Mouse (Mus musculus): ENCODE measurements around the gene Hipk2.
A peak's percentile ranks its signal among the peaks of the same experiment; 100 is the strongest.

The Hipk2 gene

DNA sequence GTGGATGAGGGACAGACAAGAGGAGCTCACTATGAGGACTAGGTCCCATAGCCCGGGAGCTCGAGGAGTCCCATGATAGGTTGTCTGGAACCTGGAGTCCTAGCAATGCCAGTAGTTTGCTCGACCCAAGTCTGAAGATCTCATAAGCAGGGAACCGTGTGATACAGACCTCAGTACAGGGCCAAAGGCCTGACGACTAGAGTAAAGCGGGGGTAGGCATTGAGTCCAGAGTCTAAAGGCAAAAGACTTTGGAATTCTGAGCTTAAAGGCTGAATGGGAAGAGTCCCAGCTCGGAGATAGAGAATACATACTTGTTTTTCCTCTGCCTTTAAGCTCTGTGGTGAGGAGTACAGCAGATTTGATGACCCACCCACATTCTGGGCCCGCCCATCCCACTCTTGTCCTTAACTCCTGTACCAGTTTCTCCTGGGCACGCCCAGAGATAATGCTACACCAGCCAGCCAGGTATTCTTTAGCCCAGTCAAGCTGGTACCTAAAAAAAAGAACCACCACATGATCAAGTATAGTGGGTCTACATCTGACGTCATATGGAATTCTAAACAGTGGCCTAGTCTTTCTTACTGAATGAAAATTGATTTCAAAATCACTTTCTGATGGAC lies 27.0 kb upstream of the Hipk2 start:
- no peak for DNase-seq (ENCODE audit: extremely low read depth, low read depth, low spot score)

DNA sequence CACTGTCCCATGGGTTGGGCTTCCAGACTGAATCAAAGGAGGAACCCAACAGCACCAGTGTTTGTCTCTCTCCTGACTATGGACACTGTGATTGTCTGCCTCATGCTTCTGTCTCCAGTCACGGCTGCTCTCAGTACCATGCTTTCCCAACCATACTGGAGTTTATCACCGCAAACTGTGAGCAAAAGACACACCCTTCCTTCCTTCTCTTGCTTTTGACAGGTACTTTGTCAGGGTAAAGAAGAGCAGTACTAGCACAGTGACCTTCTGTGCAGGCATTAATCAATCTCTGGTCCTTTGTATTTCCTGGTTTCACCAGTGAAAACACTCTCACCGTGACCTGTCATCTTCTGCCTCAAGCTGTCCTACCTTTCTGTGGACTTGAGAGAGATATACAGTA lies 25.7 kb upstream of the Hipk2 start:
- DNase-seq (ENCODE audit: extremely low read depth, low read depth, low spot score), result no peak

DNA sequence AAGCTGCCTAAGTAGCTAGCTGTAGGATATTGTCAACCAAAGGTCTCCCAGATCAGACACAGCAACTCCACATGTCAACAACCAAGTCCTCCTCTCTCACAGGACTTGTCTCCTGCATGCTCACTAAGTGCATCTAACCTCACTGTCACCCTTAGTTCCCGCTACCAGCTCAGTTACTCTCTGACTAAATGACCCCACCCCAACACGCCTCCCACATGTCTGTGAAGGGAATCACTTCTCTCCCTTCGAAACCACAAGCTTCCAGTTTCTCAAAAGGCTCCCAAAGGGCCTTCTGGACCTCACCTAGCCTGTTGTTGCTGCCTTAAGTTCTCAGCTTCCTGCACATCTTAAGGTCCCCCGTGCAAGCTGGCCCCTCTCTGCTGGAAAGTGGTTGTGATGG lies 25.2 kb upstream of the Hipk2 start:
- DNase-seq (ENCODE audit: extremely low read depth, low read depth, low spot score), result no peak

DNA sequence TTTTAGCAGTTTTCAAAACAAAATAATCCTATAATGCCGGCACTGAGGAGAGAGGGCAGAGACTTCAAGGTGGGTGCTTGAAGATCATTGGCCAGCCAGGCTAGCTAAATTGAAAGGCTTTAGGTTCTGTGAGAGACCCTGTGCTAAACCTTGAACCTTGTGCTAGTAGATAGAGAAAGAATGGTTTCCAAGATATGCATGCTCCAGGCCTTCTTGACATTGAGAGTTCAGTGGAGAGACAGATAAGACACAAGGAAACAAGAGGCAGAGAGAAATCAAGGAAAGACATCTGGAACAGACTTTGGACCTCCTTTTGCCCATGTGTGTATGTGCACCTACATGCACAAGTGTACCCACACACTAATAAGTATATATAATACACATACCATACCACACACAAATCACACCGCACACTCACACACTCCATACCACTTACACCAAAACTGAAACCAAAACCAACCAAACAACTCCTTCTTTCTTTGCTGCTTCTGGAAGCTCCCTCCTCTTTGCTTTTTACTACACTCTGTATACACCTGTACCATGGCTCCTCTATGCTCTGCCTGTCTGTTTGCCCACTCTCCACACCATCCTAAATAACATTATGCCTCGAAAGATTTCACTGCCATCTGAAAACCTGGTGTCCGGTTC lies 24.6 kb upstream of the Hipk2 start:
- no peak for DNase-seq (ENCODE audit: extremely low read depth, low read depth, low spot score)

DNA sequence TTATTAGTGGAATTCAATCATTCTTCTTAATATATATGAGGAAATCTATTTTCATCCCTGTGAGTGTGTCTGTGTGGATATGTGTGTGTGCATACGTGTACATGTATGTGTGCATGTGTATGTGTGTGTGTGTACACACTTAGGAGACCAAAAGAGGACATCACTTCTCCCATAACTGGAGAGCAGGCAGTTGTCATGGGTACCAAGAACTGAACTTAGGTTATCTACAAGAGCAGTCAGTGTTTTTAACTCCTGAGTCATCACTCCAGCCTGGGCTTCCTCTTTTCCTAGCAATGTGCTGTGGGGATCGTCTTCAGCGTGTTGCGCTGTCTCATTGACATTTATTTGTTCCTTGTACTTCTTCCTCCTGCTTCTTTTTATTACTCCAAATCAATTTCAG lies 24.1 kb upstream of the Hipk2 start:
- DNase-seq (ENCODE audit: extremely low read depth, low read depth, low spot score), result no peak

DNA sequence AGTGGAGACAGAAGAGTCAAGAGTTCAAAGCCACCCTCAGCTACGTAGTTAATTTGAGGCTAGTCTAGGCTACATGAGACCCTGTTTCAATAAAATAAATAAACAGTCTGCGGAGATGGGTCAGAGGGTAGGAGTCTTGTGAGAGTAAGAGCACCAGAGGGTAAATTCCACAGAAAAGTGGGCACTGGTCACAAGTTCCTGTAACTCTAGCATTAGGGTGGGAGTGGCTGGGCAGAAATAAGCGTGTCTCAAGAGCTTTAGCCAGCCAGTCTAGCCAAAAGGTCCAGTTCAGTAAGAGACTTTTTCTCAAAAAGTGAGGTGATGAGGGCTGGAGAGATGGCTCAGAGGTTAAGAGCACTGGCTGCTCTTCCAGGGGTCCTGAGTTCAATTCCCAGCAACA lies 17.6 kb upstream of the Hipk2 start:
- no peak for DNase-seq (ENCODE audit: extremely low read depth, low read depth, low spot score)

DNA sequence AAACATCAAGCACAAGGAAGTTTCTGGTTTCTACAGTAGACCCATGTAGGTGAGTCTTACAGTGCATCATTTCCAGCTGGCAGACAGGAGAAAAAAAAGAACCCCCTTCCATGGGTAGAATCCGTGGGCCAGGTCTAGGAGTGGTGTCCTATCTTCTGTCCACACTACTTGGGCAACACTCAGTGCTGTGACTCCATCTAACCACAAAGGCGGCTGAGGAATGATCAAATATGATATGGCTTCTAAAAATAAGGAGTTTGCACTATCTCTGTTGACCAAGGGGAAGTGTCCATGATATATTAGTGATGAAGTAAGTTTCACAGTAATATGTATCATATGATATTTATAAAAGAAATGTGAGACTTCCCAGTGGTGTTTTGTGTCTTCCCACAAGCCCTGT lies 16.1 kb upstream of the Hipk2 start:
- DNase-seq (ENCODE audit: extremely low read depth, low read depth, low spot score), result no peak

DNA sequence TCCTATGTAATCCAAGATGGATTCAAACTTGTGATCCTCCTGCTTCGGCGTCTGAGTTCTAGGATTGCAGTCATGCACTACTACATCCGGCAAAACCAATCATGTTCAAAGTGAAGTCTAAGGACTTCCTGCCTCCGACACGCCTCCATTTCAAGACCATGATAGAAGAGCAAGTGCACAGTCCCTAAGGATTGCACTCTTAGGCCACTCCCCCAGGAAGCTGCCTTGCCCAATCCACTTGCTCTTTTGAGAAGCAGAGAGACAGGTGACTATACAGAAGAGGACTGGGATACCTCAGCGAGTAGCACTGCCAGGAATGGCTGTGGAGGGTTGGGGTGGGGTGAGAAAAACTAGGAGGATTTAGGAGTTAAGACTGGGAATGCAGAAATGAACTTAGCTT lies 13.2 kb upstream of the Hipk2 start:
- DNase-seq (ENCODE audit: extremely low read depth, low read depth, low spot score), result no peak

DNA sequence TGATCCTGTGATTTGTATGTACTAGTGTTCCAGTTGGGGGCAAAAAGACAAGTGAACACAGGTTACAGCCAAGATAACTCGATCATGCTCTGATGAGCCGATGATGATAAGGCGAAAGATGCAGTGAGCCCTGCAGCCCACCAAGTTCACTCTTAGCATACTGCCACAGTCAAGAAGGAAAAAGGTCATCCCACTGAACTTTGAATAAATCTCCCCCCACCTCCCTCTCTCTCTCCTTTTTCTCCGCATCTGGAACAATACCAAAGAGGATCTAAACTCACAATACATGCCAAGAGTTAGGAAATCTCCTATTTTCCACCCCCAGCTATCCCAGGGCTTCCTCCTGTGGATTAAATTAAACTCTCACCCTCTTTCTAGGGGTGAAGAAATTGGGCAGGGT lies 11.5 kb upstream of the Hipk2 start:
- no peak for DNase-seq (ENCODE audit: extremely low read depth, low read depth, low spot score)

DNA sequence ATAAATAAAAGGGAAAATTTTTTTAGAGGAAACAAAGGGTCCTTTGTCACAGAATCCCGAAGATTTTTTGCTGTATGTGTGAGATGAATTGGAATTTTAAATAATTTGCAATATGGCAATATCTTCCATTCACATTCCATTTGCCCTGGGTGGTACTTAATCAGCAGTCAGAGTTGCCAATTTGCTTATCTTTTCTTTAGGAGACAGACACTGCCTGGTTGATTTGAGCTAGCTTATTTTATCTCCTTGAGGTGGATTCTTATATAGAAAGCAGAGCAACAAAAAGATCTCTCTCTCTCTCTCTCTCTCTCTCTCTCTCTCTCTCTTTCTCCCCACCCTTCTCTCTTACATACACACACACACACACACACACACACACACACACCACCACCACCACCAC lies 9.2 kb upstream of the Hipk2 start:
- DNase-seq (ENCODE audit: extremely low read depth, low read depth, low spot score), result no peak

DNA sequence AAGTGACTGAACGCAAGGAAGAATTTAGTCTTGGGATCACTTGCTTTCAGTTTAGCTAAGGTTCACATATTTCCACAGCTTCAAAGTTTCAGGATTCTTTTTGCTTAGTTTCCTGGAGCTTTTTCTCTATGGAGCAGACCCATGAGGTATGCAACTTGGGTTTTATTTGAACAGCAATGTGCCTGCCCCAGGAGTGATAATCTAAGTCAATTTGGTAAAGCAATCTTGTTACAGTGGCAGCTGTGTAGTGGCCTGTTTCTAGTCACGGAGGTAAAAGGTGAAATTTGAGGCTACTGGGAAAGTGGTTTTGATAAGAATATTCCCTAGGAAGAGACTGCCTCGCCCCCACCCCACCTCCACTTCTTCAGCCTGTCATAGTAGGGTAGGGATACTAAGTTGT lies 8.5 kb upstream of the Hipk2 start:
- DNase-seq (ENCODE audit: extremely low read depth, low read depth, low spot score), result no peak

DNA sequence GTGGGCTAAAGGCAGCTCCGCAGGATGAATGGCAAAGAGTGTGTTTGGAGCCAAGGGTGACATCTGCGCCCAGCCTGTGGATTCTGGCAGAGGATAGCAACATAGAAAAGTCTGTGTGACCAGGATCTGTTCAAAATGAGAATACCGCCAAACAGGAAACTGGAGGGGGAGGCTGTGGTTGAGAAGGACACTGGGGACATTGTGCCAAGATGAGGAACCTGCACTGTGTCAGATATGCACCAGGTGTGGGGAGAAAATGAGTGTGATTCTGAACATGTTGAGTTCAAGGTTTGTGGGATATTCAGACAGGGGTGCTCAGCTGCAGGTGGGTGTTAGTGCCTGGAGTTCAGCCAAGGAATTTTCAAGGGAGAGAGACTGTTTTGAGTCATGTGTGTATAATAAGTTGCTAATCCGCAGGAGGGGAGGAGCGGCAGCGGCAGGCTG lies 6.8 kb upstream of the Hipk2 start:
- DNase-seq (ENCODE audit: extremely low read depth, low read depth, low spot score), result no peak

DNA sequence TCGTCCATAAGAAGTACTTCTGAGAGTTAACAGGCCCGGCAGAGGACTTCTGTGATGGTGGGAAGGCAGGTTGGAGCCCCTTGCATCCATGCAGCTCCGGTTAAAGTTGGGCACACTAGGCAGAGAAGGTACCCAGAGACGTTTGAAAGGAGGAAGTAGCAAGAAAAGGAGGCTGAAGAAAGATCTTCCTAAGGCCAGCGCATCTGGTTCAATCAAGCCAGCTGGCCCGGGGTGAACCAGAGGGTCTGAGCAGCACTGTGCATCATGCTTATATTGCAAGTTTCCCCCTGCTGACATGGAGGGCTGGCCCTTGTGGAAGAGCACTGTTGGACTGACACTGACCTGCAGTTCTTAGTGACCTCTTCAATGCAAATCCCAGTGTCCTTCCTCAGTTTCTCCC lies 6.0 kb upstream of the Hipk2 start:
- DNase-seq (ENCODE audit: extremely low read depth, low read depth, low spot score), result no peak

DNA sequence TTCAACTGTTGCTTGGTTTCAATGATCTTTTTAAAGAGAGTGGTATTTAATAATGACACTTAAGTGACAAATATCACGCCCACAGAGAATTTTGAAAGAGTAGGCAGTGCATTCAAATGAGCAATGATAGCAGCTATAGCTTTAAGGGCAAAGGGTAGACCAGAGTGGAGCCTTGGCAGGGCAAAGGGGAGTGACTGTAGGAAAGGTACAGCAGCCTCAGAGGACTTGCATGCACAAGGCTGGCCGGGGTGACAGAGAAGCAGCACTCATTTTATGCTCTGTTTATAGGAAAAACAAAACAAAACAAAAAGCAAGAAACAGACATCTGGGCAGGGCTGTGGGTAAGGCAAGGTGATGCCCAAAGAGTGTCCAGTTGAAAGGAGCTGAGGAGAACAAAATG lies 5.5 kb upstream of the Hipk2 start:
- DNase-seq (ENCODE audit: extremely low read depth, low read depth, low spot score), result no peak

DNA sequence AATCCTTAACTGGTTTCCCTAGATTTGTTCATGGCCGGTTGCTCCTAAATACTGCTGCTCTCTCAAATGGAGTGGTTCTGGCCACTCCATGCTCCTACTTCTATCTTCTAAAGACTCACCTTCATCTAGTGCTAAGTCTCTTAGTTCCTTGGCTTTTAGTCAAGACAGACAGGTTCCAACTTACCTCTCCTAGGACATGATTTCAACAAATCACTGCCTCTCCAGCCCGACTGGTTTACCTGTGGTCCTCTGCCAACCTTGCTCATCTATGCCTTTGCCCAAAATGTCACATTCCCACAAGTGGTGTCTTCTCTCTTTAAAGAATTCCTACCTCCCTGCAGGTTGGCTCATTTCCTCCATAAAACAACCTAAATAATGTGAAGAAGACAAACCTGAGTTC lies 1.7 kb upstream of the Hipk2 start:
- peak; percentile 96 for DNase-seq (ENCODE audit: extremely low read depth, low read depth, low spot score)

DNA sequence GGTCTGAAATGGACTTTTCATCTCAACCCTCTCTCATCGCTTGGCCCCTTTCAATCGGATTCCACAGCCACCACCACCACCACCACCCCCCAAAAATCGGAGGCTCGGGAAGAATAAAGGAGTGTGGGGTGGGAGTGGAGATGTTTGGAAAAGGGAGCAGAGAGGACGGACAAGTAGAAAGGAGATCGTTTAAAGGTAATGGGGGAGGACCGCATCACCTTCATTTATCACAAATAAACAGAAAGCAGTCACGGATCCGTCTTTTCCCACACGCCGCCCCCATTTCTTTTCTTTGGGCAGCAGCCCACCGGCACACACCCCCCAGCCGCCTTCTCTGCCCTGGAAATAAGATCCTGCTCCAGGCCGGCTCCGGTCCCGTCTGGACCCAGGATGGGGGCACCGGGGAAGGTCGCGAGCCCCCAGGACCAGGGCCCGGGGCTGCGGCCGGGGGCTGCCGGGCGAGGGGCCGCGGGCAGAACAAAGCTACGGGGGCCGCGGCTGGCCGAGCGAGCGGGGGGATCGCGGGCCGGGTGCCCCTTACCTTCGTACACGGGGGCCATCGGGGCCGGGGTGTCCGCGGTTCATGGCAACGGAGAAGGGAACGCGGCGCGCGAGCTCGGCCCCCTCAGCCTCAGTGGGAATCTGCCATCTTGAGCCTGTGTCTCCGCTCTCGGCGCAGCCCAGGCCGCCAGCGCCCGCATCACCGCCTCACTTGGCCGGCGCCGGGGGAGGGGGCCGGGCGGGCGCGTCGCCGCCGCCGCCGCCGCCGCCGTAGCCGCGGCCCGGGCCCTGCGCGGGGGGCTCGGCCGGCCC lies 501 bp downstream of the Hipk2 start, which contains the start of gene Tbxas1:
TSS of gene Tbxas1 (plus strand) at position 147 of the 813 bp plus-strand sequence.
- no peak for DNase-seq (ENCODE audit: extremely low read depth, low read depth, low spot score)

DNA sequence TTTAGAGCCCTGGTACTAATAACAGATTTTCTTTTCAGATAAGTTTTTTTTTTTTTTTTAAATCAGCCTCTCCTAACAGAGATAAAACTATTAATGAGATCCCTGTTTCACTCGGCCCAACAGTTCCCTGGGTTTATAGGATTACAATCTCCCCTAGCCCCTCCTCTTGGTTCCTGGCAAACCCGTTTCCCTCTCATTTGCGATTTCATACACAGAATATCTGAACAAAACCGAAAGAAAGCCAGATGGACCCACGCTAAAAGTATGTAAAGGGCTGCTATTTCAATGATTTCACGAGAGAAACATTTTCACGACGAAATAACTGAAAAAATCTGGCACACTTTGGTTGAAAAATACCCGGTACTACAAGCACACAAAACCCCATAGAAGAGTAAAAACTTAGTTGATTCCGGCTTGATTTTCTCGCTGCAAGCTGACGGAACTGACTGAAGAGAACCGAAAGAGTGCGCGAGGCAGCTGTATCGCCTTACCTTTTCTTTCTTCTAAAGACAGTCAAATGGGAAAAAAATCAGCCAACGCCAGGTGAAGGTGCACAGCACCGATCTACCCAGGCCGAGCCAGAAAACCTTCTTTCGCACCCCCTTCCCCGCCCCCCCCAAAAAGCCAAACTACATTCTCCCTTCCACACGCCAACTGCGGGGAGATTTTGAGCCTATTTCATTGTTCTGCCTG lies 1.3 kb downstream of the Hipk2 start:
- no peak for DNase-seq (ENCODE audit: extremely low read depth, low read depth, low spot score)

DNA sequence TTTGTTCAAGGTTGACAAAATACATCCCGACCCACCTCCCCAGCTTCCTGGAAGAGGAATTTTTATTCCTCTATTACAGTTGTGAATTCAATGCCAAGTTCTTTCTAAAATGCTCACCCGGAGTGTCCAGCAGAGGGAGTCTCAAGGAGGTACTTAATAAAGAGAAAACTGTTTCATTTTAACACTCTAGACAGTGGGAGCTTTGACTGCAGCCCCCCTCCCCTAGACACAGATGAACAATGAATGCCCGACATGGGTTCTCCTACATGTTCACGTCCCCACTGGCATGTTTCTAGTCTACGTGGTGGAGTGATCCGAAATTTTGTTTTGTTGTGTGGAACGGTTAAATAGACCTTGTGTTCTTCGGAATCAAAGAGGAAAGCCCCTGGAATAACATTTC lies 1.9 kb downstream of the Hipk2 start:
- DNase-seq (ENCODE audit: extremely low read depth, low read depth, low spot score), result no peak

DNA sequence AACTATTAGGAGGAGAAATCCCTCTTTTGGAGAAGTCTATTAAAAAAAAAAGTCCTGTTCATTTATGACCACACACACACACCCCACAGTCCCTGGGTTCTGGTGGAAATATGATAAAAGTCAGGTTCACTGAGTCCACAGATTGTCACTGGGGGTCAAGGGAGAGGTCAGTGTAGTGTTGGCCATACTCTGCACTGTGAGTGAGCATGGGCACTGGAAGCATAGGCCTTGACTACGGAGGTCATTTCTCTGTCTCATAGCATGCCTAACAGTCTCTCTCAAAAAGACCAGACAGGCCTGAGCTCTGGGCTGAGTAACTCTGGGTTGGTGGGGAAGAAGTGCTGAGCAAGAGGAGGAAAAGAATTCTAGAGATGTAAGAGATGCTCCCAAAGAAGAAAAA lies 2.6 kb downstream of the Hipk2 start:
- DNase-seq (ENCODE audit: extremely low read depth, low read depth, low spot score), result no peak

DNA sequence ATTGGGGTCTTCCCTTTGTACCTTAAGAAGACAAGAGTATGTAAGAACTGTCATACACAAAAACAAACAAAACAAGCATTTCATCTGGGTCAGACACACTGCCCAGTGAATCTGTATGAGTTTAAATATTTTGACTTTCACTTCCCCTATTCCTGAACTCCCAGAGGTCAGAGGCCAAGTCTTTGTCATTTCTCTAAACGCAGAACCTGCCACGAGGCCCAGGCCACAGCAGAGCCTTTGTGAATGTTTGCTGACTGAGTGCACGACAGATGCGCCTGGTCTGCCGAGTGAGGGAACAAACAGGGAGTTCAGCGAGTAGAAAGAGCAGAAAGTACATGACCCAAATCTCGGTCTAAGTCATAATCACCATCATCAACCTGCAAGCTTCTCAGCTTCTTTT lies 4.9 kb downstream of the Hipk2 start:
- DNase-seq (ENCODE audit: extremely low read depth, low read depth, low spot score), result no peak

DNA sequence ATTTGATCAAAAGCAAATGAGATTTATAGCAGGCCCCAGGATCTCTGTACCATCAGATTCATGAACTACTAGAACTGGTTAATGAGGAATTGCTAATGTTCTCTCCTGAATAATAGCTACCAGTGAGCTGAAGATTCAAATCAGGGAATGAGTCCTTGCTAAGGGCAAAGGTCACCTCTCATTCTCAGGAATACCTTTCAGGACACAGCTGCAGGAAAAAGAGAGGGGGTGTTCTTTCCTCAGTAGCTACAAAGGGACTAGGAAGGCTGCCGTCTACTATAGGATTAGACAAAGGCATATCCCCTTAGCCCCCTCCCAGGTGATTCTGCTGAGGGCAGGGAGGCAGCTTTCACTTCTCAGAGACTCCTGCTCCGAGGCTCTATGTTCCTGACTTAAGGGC lies 5.9 kb downstream of the Hipk2 start:
- no peak for DNase-seq (ENCODE audit: extremely low read depth, low read depth, low spot score)

DNA sequence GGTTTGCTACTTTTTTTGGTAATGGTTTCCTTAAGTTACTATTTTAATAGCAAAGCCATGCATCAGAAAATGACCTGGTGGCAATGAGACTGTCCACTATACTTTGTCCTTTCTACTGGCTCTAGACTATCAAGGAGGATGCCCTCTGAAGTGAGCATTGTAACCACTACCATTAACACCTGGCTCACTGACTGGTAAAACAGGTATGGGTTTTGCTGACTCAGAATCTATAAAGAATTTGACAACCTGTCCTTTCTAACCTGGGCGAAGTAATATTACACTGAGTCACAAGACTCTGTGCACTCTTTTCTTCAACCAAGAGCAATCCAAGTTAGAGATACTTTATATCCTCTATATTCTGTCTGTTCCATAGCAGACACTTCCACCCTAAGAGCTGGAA lies 7.0 kb downstream of the Hipk2 start:
- no peak for DNase-seq (ENCODE audit: extremely low read depth, low read depth, low spot score)
